Mouse (Mus musculus): ENCODE measurements around the gene Pde10a. TPM values are rescaled to one million over a fixed set of nuclear protein-coding genes. Genes with fewer than 3 reads are reported as not detected.

The Pde10a gene
- total RNA-seq, 1 experiment = 2.6 TPM

DNA sequence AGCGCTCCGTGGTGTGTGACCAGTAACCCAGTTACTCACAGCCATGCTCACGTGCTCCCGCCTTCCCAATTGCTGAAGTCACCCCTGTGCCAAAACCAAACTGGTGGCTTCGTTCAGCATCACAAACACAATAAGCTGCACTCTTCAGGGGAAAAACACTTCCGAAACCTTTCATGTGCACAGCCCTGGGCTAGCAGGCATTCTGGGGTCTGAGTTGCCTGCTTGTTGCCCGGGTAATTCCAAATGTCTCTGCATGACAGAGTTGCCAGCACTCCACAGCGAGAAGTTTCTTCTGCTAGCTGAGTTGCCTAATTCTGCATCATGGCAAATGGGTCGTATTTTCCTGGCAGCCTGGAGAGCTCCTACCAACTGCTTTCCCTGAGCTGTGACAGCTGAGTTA, 302.0 kb downstream of the Pde10a start:
- in situ Hi-C loops (cut with MboI; ENCODE audit: low sequenced_read_pairs in 2 of 2, unreplicated experiment in 2 of 2) = no loop called here
- DNase-seq (ENCODE audit: low read depth, low spot score) = no peak
- Histone ChIP-seq H3K9me3 (ENCODE audit: control insufficient read depth, insufficient read depth, low read depth, low read length) (no peaks in the 10 kb centered on the region), H3K4me3 (ENCODE audit: insufficient read depth in 1 of 2, low read depth in 1 of 2, low read length in 2 of 2, poor library complexity in 1 of 2, severe bottlenecking in 1 of 2) (no peak overlapping the region), H3K36me3 (ENCODE audit: control insufficient read depth, insufficient read depth, low read length, poor library complexity, severe bottlenecking) (no peaks in the 10 kb centered on the region), H3K4me1 (ENCODE audit: control insufficient read depth in 2 of 2, insufficient read depth in 2 of 2, low read length in 2 of 2, poor library complexity in 1 of 2) (no peaks in the 10 kb centered on the region), H3K9ac (ENCODE audit: insufficient read depth, low read depth, low read length, poor library complexity, severe bottlenecking) (no peak overlapping the region), H3K27ac (ENCODE audit: insufficient read depth, low read depth, low read length, poor library complexity, severe bottlenecking) (no peak overlapping the region)
- TF ChIP-seq HCFC1 (IDR thresholded peaks at IDR 0.05; ENCODE audit: borderline replicate concordance, insufficient read depth, low read length) (no peak), ZC3H11A (IDR thresholded peaks at IDR 0.05; ENCODE audit: borderline replicate concordance, low read depth, low read length) (no peak), MAFK (IDR thresholded peaks at IDR 0.05; ENCODE audit: insufficient read depth, low read depth, low read length) (no peak), CHD2 (IDR thresholded peaks at IDR 0.05; ENCODE audit: low read depth, low read length) (no peak), ZNF384 (IDR thresholded peaks at IDR 0.05; ENCODE audit: low read depth, low read length) (no peak)

GRCm38 (mm10) chr17:8831001-8831400, 305.8 kb downstream of the Pde10a start:
- TF ChIP-seq MAFK (IDR thresholded peaks at IDR 0.05; ENCODE audit: insufficient read depth, low read depth, low read length) (no peak), ZC3H11A (IDR thresholded peaks at IDR 0.05; ENCODE audit: borderline replicate concordance, low read depth, low read length) (no peak), ZNF384 (IDR thresholded peaks at IDR 0.05; ENCODE audit: low read depth, low read length) (no peak), CHD2 (IDR thresholded peaks at IDR 0.05; ENCODE audit: low read depth, low read length) (no peak), HCFC1 (IDR thresholded peaks at IDR 0.05; ENCODE audit: borderline replicate concordance, insufficient read depth, low read length) (no peak)
- in situ Hi-C loops (cut with MboI; ENCODE audit: low sequenced_read_pairs in 2 of 2, unreplicated experiment in 2 of 2) = no loop called here
- Histone ChIP-seq H3K4me3 (ENCODE audit: insufficient read depth in 1 of 2, low read depth in 1 of 2, low read length in 2 of 2, poor library complexity in 1 of 2, severe bottlenecking in 1 of 2) (no peak overlapping the region), H3K36me3 (ENCODE audit: control insufficient read depth, insufficient read depth, low read length, poor library complexity, severe bottlenecking) (no peaks in the 10 kb centered on the region), H3K9ac (ENCODE audit: insufficient read depth, low read depth, low read length, poor library complexity, severe bottlenecking) (no peak overlapping the region), H3K4me1 (ENCODE audit: control insufficient read depth in 2 of 2, insufficient read depth in 2 of 2, low read length in 2 of 2, poor library complexity in 1 of 2) (no peaks in the 10 kb centered on the region), H3K9me3 (ENCODE audit: control insufficient read depth, insufficient read depth, low read depth, low read length) (no peaks in the 10 kb centered on the region), H3K27ac (ENCODE audit: insufficient read depth, low read depth, low read length, poor library complexity, severe bottlenecking) (no peak overlapping the region)
- no peak for DNase-seq (ENCODE audit: low read depth, low spot score)

DNA sequence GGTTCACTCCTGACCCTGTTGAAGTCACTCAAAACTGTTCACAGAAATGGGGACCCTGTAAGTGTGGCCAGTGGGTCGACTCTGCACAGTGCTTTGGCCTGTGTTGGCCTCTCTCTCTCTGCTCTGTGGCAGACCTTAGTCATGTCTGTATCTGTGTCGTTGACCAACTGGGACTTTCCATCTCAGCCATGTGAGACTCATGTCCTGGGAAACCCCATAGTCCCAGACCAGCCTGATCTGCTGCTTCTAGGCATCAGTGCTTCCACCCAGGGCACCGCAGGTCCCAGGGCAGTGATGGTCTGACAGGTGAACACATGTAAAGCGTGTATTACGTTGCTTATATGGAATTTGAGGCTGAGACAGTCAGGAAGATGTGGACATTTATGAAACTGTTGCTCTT, 311.1 kb downstream of the Pde10a start:
- H3K4me3 ChIP-seq (ENCODE audit: insufficient read depth in 1 of 2, low read depth in 1 of 2, low read length in 2 of 2, poor library complexity in 1 of 2, severe bottlenecking in 1 of 2) = no peak overlapping the region
- no peaks in the 10 kb centered on the region for H3K9me3 ChIP-seq (ENCODE audit: control insufficient read depth, insufficient read depth, low read depth, low read length)
- DNase-seq (ENCODE audit: low read depth, low spot score) = no peak
- H3K4me1 ChIP-seq (ENCODE audit: control insufficient read depth in 2 of 2, insufficient read depth in 2 of 2, low read length in 2 of 2, poor library complexity in 1 of 2) = no peaks in the 10 kb centered on the region
- H3K36me3 ChIP-seq (ENCODE audit: control insufficient read depth, insufficient read depth, low read length, poor library complexity, severe bottlenecking) = no peaks in the 10 kb centered on the region
- no peak overlapping the region for H3K27ac ChIP-seq (ENCODE audit: insufficient read depth, low read depth, low read length, poor library complexity, severe bottlenecking)
- in situ Hi-C loops (cut with MboI; ENCODE audit: low sequenced_read_pairs in 2 of 2, unreplicated experiment in 2 of 2) = no loop called here
- no peak overlapping the region for H3K9ac ChIP-seq (ENCODE audit: insufficient read depth, low read depth, low read length, poor library complexity, severe bottlenecking)
- TF ChIP-seq ZNF384 (IDR thresholded peaks at IDR 0.05; ENCODE audit: low read depth, low read length) (no peak), ZC3H11A (IDR thresholded peaks at IDR 0.05; ENCODE audit: borderline replicate concordance, low read depth, low read length) (no peak), HCFC1 (IDR thresholded peaks at IDR 0.05; ENCODE audit: borderline replicate concordance, insufficient read depth, low read length) (no peak), CHD2 (IDR thresholded peaks at IDR 0.05; ENCODE audit: low read depth, low read length) (no peak), MAFK (IDR thresholded peaks at IDR 0.05; ENCODE audit: insufficient read depth, low read depth, low read length) (no peak)

DNA sequence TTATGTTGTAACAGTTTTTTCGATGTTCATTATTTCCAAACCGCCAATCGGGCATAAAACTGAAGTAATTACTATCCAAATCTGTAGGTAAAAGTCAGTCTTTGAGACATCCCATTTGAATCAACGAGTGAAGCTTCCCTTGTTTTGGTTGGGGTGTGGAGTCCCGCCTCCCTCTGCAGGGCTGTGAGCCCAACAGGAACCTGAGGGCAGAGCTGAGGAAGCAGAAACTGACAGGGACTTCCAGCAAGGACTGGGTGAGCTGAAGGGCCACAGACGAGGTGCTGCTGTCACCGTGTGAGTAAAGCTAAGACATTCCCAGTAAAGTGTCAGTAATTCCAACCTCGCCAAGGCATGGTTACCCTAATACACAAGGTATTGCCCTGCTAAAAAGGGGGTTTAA, 313.1 kb downstream of the Pde10a start:
- no peaks in the 10 kb centered on the region for H3K4me1 ChIP-seq (ENCODE audit: control insufficient read depth in 2 of 2, insufficient read depth in 2 of 2, low read length in 2 of 2, poor library complexity in 1 of 2)
- H3K9ac ChIP-seq (ENCODE audit: insufficient read depth, low read depth, low read length, poor library complexity, severe bottlenecking) = no peak overlapping the region
- no peaks in the 10 kb centered on the region for H3K9me3 ChIP-seq (ENCODE audit: control insufficient read depth, insufficient read depth, low read depth, low read length)
- in situ Hi-C loops (cut with MboI; ENCODE audit: low sequenced_read_pairs in 2 of 2, unreplicated experiment in 2 of 2) = no loop called here
- H3K36me3 ChIP-seq (ENCODE audit: control insufficient read depth, insufficient read depth, low read length, poor library complexity, severe bottlenecking) = no peaks in the 10 kb centered on the region
- no peak for DNase-seq (ENCODE audit: low read depth, low spot score)
- no peak overlapping the region for H3K4me3 ChIP-seq (ENCODE audit: insufficient read depth in 1 of 2, low read depth in 1 of 2, low read length in 2 of 2, poor library complexity in 1 of 2, severe bottlenecking in 1 of 2)
- no peak for TF ChIP-seq ZNF384 (IDR thresholded peaks at IDR 0.05; ENCODE audit: low read depth, low read length)
- TF ChIP-seq CHD2 (IDR thresholded peaks at IDR 0.05; ENCODE audit: low read depth, low read length) = no peak
- no peak for TF ChIP-seq MAFK (IDR thresholded peaks at IDR 0.05; ENCODE audit: insufficient read depth, low read depth, low read length)
- TF ChIP-seq HCFC1 (IDR thresholded peaks at IDR 0.05; ENCODE audit: borderline replicate concordance, insufficient read depth, low read length) = no peak
- no peak for TF ChIP-seq ZC3H11A (IDR thresholded peaks at IDR 0.05; ENCODE audit: borderline replicate concordance, low read depth, low read length)
- H3K27ac ChIP-seq (ENCODE audit: insufficient read depth, low read depth, low read length, poor library complexity, severe bottlenecking) = no peak overlapping the region

All from ES-E14 (cell line).